In genomic region chr7:49842366-49843282, GRCm38 (mm10) we compare ENCODE assay signal across 9 mouse cellular contexts.
A peak's percentile ranks its signal among the peaks of the same experiment; 100 is the strongest.
DNase-seq lines count a peak whose midpoint lies in the region; ATAC-seq and TF ChIP-seq lines count a peak whose summit lies in the region.
"Had no signal": no experiment of that assay in that cellular context is flagged by ENCODE, and none has a peak within 500 bp of the region (broad histone marks: within the 10 kb centered on the region; RNA-seq: fewer than 3 reads in every experiment).

No protein-coding gene starts in this region.

- no peaks in the 10 kb centered on the region for H3K9me3 ChIP-seq in forebrain, embryonic 11.5 days (ENCODE audit: control insufficient read depth, low read length)
- H3K9me3 ChIP-seq in neural tube, embryonic 14.5 days (ENCODE audit: control insufficient read depth, low read length) = no peaks in the 10 kb centered on the region
- no peaks in the 10 kb centered on the region for H3K9me3 ChIP-seq in heart, embryonic 10.5 days
- H3K9me3 ChIP-seq: limb, embryonic 15.5 days had no signal

- ATAC-seq in forebrain, embryonic 11.5 days (replicated peaks; ENCODE audit: low FRiP score) = peak; percentile 85
- peak; percentile 89 for ATAC-seq in neural tube, embryonic 14.5 days (ENCODE audit: low read depth)

- no peak overlapping the region for H3K27ac ChIP-seq in forebrain, embryonic 11.5 days (ENCODE audit: low read depth, low read length)
- H3K27ac ChIP-seq in neural tube, embryonic 14.5 days (ENCODE audit: low read depth, low read length) = peak overlapping the region; percentile 52
- H3K27ac ChIP-seq in heart, embryonic 10.5 days = no peak overlapping the region
- H3K27ac ChIP-seq in thymus, adult 2 months (ENCODE audit: control insufficient read depth, insufficient read depth, low read length) = no peak overlapping the region
- H3K27ac ChIP-seq: limb, embryonic 15.5 days had no signal

- H3K4me3 ChIP-seq in forebrain, embryonic 11.5 days (ENCODE audit: low read depth, low read length) = no peak overlapping the region
- H3K4me3 ChIP-seq in neural tube, embryonic 14.5 days (ENCODE audit: low read depth, low read length) = no peak overlapping the region; the same call in 1 of the 2 replicates
- H3K4me3 ChIP-seq in heart, embryonic 10.5 days = no peak overlapping the region
- H3K4me3 ChIP-seq in thymus, adult 2 months (ENCODE audit: control insufficient read depth, insufficient read depth, low read length) = no peak overlapping the region
- H3K4me3 ChIP-seq: limb, embryonic 15.5 days had no signal

- H3K27me3 ChIP-seq in forebrain, embryonic 11.5 days (ENCODE audit: control insufficient read depth, insufficient read depth, low read length) = no peaks in the 10 kb centered on the region
- H3K27me3 ChIP-seq in neural tube, embryonic 14.5 days (ENCODE audit: control insufficient read depth, insufficient read depth, low read length) = no peaks in the 10 kb centered on the region
- no peaks in the 10 kb centered on the region for H3K27me3 ChIP-seq in heart, embryonic 10.5 days (ENCODE audit: insufficient read depth, poor library complexity, severe bottlenecking)
- no peaks in the 10 kb centered on the region for H3K27me3 ChIP-seq in thymus, adult 2 months (ENCODE audit: control insufficient read depth, insufficient read depth, low read length)
- H3K27me3 ChIP-seq: limb, embryonic 15.5 days had no signal

- H3K4me1 ChIP-seq in forebrain, embryonic 11.5 days (replicated peaks; ENCODE audit: control insufficient read depth, insufficient read depth, low read length) = peaks cover 3% of the 10 kb centered on the region; the same call in 1 of the 2 replicates
- peaks cover 15% of the 10 kb centered on the region for H3K4me1 ChIP-seq in neural tube, embryonic 14.5 days (ENCODE audit: control insufficient read depth, insufficient read depth, low read length)
- peaks cover 4% of the 10 kb centered on the region; the same call in 1 of the 2 replicates for H3K4me1 ChIP-seq in heart, embryonic 10.5 days
- H3K4me1 ChIP-seq in thymus, adult 2 months (replicated peaks; ENCODE audit: control insufficient read depth, insufficient read depth, low read length) = no peaks in the 10 kb centered on the region
- H3K4me1 ChIP-seq: limb, embryonic 15.5 days had no signal

- 31% methylated on average over 11 of the region's 11 CpGs for WGBS in forebrain, embryonic 11.5 days
- WGBS in neural tube, embryonic 14.5 days = 18% methylated on average over 11 of the region's 11 CpGs
- WGBS in heart, embryonic 10.5 days = 83% methylated on average over 11 of the region's 11 CpGs
- WGBS in thymus, adult 2 months = 70% methylated on average over 11 of the region's 11 CpGs

- no peaks in the 10 kb centered on the region for H3K36me3 ChIP-seq in forebrain, embryonic 11.5 days (ENCODE audit: control insufficient read depth, insufficient read depth, low read length)
- no peaks in the 10 kb centered on the region for H3K36me3 ChIP-seq in neural tube, embryonic 14.5 days (ENCODE audit: control insufficient read depth, insufficient read depth, low read length)
- H3K36me3 ChIP-seq in heart, embryonic 10.5 days = peaks cover 20% of the 10 kb centered on the region
- H3K36me3 ChIP-seq in thymus, adult 2 months (ENCODE audit: control insufficient read depth, insufficient read depth, low read length) = peaks cover 7% of the 10 kb centered on the region; the same call in 1 of the 2 replicates

- TF ChIP-seq CTCF in thymus, adult 2 months (IDR thresholded peaks at IDR 0.05; ENCODE audit: borderline replicate concordance, control insufficient read depth, extremely low read depth, insufficient read depth, low read length, poor library complexity) = no peak

- H3K9ac ChIP-seq in forebrain, embryonic 11.5 days (ENCODE audit: low read length) = no peak overlapping the region
- H3K9ac ChIP-seq in neural tube, embryonic 14.5 days (replicated peaks; ENCODE audit: low read depth, low read length) = no peak overlapping the region
- H3K9ac ChIP-seq: limb, embryonic 15.5 days had no signal

- no peak overlapping the region; the same call in 1 of the 2 replicates for H3K4me2 ChIP-seq in forebrain, embryonic 11.5 days (ENCODE audit: low read depth, low read length, severe bottlenecking)
- peak overlapping the region; percentile 27; the same call in 1 of the 2 replicates for H3K4me2 ChIP-seq in neural tube, embryonic 14.5 days (ENCODE audit: low read depth, low read length)
- H3K4me2 ChIP-seq: limb, embryonic 15.5 days had no signal

- TF ChIP-seq POLR2A in thymus, adult 2 months (IDR thresholded peaks at IDR 0.05; ENCODE audit: control insufficient read depth, extremely low read depth, insufficient read depth, low read length, poor library complexity) = no peak

- DNase-seq in right cerebral cortex, adult 2 months (ENCODE audit: low spot score in 2 of 2) = peak; percentile 18 to 41
- no peak for DNase-seq in right cerebral cortex, postnatal 36 days (ENCODE audit: low spot score in 2 of 2)
- peak; percentile 62 for DNase-seq in forebrain, embryonic 11.5 days (ENCODE audit: low spot score)
- peak; percentile 55 for DNase-seq in layer of hippocampus, adult 9-11 months
- DNase-seq in heart, embryonic 10.5 days (ENCODE audit: low spot score) = no peak
- DNase-seq in urinary bladder, postnatal 4 days (ENCODE audit: low spot score in 2 of 2) = no peak
- no peak for DNase-seq in thymus, adult 2 months

Comparison
In these comparisons a context has a peak if more than half of its experiments do, and no peak if none do; other contexts are left out.
1. DNase-seq: peak in right cerebral cortex, adult 2 months (2 of 2), forebrain, embryonic 11.5 days (single experiment) and layer of hippocampus, adult 9-11 months (single experiment); none in right cerebral cortex, postnatal 36 days (0 of 2), heart, embryonic 10.5 days (single experiment), urinary bladder, postnatal 4 days (0 of 2) and thymus, adult 2 months (single experiment).